Mouse (Mus musculus) heart, adult 18-20 months (tissue): ENCODE data around the gene Coro1c. TPM values are rescaled to one million over a fixed set of nuclear protein-coding genes. Genes with fewer than 3 reads are reported as not detected.

Experiments
- DNase-seq, 2 experiments: peaks; one replicate each; pipeline ENCODE4 v3.0.0; 2021 to 2022; ENCODE audit warnings: mixed read lengths in 1 of 2
- total RNA-seq, 2 experiments: library from RNA; stranded (reverse); gene quantifications; 2 replicates each; pipeline ENCODE4 v1.2.3; 2021

The Coro1c gene
- total RNA-seq, 2 experiments from 2014 or later: 30.3 to 33.1 TPM

DNA sequence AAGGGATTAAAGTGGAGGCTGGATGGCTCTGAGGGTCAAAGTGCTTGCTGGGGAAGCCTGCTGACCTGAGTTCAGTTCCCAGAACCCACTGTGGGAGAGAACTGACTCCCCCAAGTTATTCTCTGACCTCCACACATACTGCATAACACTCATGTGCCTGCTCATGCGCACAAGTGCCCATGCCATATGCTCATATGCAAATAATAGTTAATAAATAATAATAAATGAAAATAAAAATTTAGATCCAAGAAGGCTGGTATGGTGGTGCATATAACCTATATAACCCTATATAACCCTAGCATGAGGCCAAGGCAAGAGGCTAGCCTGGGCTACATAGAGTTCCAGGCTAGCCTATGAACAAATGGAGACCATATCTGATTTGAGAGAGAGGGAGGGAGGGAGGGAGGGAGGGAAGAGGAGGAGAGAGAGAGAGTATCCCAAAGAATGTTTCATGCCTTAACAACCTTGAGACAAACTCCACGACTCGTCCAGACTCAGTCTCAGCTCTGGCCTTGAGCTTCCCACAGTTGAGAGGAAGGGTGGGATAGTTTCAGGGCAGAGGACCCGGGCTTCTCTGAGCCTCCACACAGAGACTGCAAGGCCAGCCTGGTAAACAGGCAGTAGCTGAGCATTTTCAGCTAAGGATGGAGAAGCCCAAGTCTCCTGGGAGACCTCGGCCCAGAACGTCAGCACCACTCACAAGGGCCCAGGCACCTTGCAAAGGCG, 78.8 kb downstream of the Coro1c start:
- no peak for DNase-seq

DNA sequence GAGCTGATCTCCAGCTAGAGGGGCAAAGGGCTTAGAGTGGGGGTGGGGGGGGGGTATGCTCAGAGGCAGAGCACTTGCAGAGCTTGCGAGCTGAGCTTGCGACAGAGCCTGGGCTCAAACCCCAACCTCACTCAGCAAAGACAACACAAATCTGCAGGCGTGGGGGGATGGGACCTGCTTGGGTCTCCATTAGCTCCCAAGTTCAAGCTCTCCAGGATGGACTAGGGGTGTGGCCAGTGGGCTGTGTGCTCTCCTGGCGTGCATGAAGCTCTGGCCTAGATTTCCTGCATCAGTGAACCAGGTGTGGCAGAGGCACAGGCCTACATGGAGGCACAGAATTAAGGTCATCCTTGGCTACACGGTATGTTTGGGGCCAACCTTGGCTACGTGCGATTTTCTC, 80.1 kb downstream of the Coro1c start:
- no peak for DNase-seq

DNA sequence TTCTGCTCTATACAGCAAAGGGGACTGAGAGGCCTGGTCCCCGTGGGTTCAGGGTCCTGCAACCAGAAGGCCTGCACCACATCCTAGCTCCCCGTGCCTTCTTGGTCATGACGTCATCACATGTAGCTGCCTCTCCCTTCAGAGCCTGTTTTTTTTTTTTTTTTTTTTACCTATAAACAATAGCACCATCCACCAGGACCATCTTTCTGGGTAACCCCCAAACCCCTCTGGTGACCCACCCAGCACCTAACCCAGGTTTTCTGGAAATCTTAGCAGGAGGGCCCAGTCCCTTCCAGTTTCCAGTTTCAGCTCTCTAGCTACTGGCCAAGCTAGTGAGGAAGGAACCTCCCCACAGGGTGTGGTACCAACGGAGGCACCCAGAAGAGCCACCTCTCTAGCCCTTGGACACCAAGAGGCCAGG, 80.6 kb downstream of the Coro1c start:
- DNase-seq: no peak

GRCm38 (mm10) chr5:113826619-113827018, 81.9 kb downstream of the Coro1c start:
- DNase-seq: no peak

GRCm38 (mm10) chr5:113825558-113825957, 83.0 kb downstream of the Coro1c start:
- DNase-seq: no peak

DNA sequence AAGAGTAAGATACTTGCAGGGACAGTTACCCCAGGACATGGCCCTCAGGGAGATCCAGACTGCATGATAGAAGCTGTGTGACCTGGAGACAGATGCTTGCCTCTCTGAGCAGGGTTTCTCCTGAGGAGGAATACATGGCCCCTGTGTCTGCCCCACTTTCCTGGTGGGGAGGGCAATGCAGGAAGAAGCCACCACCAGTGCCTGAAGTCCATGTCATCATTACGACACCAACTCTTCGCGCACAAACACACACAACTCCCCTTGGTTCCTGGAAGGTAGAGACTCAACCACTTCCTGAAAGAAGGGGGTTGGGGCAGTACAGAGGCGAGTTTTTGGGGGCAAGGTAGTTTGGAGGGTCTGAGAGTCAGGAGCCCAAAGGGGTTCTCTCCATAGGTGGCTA, 84.3 kb downstream of the Coro1c start:
- no peak for DNase-seq

DNA sequence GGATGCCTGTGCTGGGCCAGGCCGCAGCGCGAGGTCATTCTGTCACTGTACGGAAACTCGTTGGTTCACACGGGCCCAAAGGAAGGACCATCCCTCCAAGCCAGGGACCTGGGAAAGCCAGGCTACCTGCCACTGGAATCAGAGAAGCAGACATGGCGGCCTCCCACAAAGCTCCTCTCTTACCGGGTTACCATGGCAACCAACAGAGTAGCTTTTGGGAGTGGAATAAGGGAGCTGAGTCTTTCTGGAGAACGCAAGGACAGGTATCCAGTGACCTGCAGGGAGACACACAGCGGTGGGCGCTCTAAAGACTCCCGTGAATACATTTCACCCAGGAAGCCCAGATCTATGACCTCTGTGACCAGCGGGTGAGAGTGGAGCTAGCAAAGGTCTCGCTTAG, 90.0 kb downstream of the Coro1c start:
- DNase-seq: no peak

GRCm38 (mm10) chr5:113815638-113816152, 92.9 kb downstream of the Coro1c start:
- DNase-seq: peak; percentile 63 to 84

DNA sequence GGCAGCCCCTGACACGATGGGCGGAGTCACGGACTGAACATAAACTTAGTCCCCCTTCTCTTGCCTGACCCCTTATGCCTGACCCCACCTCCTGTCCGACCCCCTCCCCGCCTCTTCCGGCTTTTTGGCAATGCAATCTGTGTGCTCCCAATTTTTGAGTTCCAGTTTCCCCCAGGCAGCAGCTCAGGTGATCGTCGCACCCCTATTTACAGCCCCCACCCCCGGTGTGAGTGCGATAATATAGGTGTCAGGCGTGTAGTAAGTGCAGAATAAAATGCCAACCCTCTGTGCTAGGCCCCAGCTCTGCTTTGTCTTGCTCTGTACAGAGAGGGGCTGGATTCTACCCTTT, 93.5 kb downstream of the Coro1c start:
- DNase-seq: no peak

- no peak for DNase-seq
These were observed 94.2 kb downstream of the Coro1c start for GRCm38 (mm10) chr5:113814111-113815040.

DNA sequence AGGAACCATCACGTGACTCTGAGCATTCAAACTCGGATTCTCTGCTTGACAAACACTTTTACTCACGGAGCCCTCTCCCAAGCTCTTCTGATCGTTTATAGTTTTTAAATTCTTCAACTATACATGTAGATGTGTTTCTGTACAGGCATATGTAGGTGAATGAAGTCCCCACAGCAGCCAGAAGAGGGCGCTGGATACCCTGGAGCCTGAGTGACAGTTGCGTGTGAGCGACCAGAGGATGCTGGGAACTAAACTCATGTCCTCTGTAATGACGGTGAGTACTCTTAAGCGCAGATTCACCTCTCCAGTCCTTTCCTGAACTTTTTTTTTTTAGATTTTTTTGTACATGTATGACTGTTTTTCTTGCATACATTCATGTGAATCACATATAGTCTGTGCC, 95.0 kb downstream of the Coro1c start:
- DNase-seq: no peak

DNA sequence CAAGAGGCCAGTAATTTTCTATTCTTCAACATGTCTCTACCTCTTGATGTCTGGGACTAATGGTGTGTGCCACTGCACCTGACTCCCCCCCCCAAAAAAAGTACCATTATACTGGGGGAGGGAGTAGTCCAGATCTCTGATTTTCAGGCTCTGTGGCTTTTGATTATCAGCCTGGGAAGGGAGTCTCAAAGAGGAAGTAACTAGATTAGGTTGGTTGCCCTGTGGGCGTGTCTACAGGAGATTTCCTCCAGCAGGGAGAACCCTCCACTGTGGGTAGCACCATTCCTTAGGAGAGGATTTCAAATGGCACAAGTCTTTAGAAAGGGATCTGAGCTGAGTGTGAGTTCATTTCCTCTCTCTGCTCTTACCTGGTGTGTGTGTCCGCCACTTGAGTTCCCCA, 95.9 kb downstream of the Coro1c start:
- DNase-seq: no peak

DNA sequence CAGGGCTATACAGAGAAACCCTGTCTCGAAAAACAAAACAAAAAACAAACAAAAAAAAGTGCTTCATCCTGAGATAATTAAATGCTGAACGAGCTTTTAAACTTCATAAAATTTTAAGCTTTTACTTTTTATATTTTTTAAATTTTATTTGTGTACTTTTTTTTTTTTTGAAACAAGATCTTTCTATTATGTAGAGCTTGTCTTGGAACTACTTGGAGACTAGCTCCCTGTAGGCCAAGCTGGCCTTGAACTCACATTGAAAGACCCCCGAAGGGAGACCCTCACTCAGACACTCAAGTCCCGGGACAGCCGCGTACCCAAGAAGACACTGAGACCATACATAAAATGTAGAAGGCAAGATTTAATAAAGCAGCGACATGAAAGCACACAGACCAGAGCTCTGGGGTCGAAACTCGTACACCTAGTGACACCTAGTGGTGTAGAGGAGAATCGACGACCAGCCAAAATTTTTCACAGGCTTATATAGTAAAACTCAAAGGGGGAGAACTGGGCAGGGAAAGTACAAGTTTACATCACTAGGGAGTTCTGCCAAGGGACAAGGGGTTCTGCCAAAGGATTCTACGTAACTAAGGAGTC, 96.6 kb downstream of the Coro1c start:
- peak; percentile 27 to 45 for DNase-seq

- DNase-seq: no peak
These were observed 98.4 kb downstream of the Coro1c start for GRCm38 (mm10) chr5:113810111-113810510.

- no peak for DNase-seq
These were observed 100.4 kb downstream of the Coro1c start for GRCm38 (mm10) chr5:113808177-113808576.

- DNase-seq: no peak
These were observed 100.8 kb downstream of the Coro1c start for GRCm38 (mm10) chr5:113807712-113808111.

DNA sequence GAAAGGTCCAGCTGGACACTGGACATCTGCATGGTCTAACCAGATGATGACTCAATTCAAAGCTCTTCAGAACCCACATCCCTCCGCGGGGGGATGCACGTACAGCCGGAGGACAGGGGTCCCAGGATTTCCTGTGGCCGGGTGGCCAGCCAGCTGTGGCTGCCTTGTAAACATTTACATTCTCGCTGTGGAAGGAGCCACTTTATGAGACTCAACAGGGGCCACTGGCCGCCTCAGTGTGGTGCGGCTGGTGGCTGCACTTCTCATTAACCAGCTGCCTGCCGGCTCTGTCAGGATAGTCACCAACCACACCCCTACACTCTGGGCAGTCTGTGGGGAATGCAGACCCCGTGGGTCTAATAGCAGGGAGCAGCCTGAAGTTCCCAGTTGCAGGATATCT, 102.1 kb downstream of the Coro1c start:
- DNase-seq: no peak

- DNase-seq: no peak
These were observed 103.3 kb downstream of the Coro1c start for GRCm38 (mm10) chr5:113805301-113805700.

DNA sequence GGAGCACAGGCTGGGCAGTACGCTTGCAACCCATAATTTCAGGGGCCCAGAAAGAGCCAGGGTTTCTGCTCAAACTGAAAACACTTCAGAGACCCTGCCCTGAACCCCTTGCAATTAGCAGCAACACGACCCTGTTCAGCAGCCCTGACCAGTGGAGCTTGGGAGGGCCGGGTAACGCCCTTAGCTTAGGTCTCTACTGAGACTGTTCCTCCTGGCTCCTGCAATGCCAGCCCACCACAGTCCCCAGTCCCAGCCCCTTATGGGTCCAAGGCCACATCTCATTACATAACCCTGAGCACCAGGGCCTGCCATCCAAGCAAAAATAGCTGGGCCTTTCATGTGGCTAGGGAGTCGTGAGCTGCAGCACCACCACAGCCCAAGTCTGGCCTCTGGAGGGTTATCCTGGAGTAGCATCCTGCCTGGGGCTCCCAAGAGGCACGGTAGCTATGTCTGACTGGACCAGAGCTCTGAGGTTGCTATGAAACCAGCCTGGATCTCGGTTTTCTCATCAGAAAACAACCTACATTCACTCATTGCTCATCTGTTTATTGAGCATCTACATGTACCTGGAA, 104.1 kb downstream of the Coro1c start:
- DNase-seq: no peak

- DNase-seq: peak; percentile 60 to 73
These were observed 108.3 kb downstream of the Coro1c start, which contains the start of gene Tmem119 for GRCm38 (mm10) chr5:113800280-113800679. Gene Tmem119 (minus strand): TSS chr5:113800516.

DNA sequence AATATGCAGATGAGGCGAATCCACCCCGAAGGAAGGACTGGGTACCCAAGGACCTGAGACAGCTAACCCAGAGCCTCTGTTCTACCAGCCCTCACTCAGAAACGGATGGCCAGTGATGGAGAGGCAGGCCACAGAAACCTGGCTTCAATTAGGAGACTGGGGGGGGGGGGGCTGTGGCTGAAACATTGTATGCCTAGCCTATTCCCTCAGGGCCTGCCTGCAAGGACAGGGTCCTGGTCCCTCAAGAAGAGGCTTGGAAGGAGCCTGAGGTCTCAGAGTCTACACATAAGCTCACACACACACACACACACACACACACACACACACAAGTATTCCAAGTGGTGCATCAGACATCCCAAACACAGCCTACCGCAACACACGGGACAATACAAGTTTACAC, 108.9 kb downstream of the Coro1c start:
- no peak for DNase-seq

DNA sequence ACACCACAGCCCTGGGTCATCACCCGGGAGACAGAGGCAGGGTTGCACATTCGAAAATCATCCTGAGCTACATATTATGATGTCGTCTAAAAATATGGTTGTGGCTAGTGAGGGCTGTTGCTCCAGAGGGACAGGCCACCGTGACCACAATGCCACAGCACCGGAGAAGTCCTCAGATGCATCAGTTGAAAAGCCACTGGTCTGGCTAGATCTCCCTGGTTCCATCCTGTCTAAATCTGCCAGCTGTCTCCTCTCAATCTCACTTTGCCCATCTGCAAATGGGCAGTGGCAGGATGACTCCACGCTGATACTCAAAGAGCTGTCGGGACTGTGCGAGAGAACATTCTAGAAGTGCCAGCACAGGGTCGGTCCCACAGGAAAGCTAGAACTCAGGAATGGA, 110.0 kb downstream of the Coro1c start:
- no peak for DNase-seq
